Mouse (Mus musculus) cerebellum, postnatal 36 days (tissue): ENCODE results near the gene Itpkc.
A peak's percentile ranks its signal among the peaks of the same experiment; 100 is the strongest.
"Not testable (repeated sequence)": the region's sequence is repeated elsewhere in the genome, so short reads cannot be mapped to it uniquely, and the experiment has no call there.

ENCODE experiments used
- DNase-seq, 2 experiments: peaks; one replicate each; pipeline ENCODE4 v3.0.0; 2021 to 2022; ENCODE audit warnings: mixed read lengths in 2 of 2

Itpkc gene

DNA sequence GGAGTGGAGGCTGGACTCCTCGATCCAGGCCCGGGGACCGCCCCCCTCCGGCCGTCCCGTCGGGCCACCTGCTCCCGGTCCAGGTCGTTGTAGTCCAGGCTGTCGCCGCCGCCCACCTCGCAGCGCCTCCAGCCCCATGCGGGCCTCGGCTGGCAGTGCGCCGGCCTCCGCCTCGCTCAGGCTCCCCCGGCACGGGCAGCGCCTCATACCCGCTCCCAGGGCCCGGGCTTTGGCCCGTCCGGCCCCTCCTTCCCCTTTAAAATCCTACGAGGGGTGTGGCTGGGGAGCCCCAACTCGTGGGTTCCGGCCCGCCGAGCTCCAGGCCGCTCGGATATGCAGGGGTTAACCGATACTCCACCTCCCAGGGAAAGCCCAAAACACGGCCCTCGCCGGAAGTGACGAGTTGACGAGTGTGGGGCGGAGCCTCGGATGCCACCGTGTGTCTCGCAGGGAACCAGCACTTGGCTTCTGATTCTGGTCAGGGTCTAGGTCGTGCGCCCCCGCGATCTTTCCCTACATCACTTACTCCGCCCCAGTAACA lies at the start of gene Itpkc:
TSS of gene Itpkc (minus strand) at position 381 of the 541 bp plus-strand sequence.
- peak; percentile 85 to 86 for DNase-seq

DNA sequence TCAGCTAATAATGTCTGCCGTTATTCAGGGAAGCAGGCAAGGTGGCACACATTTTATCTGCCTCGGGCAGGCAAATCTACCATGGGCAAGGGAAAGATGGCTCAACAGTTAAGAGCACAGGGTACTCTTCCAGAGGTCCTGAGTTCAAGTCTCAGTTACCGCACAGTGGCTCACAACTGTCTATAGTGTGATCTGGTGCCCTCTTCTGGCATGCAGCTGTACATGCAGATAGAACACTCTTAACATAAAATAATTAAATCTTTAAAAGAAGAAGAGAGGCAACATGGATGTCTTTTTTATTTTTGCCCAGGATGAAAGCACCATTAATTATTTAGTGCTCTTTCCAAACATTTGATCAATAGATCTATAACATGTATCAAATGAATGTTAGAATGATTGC lies 48.7 kb upstream of the Itpkc start:
- DNase-seq: no peak

DNA sequence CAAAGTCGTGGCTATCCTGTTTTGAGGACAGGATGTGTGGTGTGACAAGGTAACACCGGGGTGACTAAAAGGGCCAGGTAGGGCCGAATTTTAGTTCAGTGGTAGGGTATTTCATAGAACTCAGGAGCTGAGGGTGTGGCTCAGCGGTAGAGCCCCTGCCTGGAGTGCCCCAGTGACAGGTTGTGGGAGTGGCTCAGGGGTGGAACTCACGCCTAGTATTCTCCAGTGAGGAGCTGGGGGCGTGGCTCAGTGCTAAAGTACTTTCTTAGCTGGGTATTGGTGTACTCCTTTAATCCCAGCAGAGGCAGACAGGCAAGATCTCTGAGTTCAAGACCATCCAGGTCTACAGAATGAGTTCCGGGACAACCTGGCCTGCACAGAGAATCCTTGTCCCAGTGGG lies 47.6 kb upstream of the Itpkc start:
- no peak for DNase-seq

DNA sequence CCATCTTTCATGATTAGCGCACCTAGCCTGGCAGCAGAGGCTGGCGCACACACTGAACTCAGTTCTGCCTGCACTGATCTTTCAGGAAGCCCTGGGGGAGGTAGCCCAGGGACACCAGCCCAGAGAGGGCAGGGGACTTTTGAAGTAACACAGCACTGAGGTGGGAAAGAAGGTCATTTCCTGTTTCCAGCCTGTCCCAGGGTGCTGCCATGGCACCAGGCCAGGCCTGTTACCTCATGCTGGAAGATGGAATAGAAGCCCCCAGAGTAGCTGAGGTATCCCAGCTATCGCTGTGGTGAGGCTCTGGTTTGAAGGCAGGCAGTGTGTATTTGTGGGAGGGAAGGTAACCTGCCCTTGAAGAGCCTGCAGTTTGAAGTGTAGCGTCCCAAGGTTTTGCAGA lies 46.5 kb upstream of the Itpkc start:
- DNase-seq: no peak

DNA sequence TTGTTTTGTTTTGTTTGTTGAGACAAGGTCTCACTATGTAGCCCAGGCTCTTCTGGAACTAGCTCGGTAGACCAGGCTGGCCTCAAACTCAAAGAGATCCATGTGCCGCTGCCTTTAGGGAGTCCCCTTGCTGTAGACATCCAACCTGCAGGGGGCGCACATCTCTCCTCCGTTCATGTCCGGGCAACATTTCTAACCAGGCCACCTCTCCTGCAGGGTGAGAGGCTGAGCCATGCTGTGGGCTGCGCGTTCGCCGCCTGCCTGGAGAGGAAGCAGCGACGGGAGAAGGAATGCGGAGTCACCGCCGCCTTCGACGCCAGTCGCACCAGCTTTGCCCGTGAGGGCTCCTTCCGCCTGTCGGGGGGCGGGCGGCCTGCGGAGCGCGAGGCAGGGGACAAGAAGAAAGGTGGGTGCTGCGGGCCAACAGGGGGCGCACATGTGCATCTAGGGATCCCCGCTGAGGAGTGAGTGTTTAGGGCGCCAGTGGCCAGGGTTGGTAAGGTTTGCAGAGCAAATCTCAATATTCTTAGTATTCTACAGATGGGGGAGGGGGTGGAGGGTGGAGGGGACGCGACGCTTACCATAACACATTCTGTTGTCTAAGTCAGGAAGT lies 45.4 kb upstream of the Itpkc start:
- peak in 1 of 2 experiments; percentile 45 for DNase-seq

DNA sequence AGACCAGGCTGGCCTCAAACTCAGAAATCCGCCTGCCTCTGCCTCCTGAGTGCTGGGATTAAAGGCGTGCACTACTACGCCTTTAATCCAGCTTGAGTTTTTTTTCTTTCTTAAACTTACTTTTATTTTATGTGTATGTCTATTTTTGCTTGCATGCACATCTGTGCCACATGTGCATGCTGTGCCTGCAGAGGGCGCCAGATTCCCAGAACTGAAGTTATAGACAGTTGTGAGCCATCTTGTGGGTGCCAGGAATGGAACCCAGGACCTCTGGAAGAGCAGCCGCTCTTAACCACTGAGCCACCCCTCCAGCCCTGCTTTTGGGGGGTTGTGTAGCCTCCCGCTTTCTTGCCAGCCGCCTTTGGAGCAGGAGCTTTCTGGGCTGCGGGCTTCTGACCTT lies 43.0 kb upstream of the Itpkc start:
- no peak for DNase-seq

DNA sequence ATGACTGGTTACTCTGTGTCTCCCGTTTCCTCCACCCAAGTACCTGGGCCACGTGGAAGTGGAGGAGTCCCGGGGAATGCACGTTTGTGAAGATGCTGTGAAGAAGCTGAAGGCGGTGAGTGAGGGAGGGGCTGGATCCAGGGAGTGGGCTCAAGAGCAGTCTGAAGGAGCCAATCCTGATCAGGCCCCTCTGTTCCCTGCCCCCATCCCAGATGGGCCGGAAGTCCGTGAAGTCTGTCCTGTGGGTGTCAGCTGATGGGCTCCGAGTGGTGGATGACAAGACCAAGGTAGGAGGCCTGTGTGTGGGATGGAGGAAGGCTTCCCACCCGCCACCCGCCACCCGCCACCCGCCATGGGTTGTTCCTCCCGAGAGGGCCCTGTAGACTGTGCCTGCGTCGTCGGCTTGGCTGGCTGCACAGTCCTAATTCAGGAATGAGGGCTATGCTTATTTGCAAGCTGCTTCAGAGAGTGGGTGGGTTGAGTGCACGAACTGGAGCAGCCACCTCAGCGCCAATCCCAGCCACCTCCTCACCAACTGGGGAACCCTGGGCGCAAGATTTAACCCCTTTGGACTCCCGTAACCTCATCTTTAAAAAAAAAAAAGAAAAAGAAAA lies 38.2 kb upstream of the Itpkc start:
- DNase-seq: no peak

DNA sequence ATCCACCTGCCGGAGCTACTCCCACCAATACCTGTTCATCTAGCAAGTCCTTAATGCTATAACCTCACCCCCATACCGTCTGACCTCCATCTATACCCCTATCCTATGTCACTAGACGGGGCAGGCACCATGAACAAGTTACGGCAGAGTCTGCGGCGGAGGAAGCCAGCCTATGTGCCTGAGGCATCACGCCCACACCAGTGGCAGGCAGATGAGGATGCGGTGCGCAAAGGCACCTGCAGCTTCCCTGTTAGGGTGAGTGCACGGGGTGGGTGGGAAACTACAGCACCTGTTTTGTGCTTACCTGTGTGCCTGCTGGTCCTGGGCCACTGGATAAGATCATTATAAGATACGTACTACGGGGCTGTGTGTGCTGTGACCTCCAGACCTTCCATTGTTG lies 36.3 kb upstream of the Itpkc start:
- DNase-seq: no peak

DNA sequence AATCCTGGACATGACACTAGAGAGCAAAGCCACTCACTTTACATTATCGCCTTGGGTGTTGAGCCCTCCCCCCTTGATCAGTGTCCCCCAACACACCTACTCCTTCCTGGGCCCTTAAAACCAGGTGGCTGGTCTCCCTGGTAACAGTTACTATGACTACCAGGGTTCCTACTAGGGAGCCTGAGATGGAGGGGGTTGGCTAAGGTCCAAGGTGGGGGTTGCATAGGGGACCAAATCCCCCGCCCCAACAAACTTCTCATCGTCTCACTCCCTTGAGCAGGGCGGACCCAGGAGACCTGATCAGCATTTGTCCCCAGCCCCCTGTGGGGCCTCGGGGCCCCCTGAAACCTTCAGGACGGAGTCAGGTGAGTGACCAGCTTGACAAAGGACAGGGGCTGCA lies 33.4 kb upstream of the Itpkc start:
- no peak for DNase-seq

DNA sequence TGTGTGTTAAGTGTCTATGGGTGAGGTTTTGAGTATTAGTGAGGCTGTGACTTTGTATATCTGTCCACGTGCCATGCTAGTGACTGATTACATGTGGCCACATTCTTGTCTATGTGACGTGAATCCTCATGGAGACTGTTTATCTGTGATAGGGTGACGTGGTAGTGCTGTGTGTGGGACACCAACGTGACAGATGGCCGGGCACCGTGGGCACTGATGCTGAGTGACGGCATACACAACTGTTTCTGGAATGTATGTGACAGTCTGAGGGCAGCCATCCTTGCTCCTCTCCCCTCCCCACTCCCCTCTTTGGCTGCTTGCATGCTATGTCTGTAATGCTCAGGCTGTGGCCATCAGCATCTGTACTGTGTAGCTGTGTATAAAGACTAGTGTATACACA lies 32.4 kb upstream of the Itpkc start:
- DNase-seq: peak; percentile 31 to 35

DNA sequence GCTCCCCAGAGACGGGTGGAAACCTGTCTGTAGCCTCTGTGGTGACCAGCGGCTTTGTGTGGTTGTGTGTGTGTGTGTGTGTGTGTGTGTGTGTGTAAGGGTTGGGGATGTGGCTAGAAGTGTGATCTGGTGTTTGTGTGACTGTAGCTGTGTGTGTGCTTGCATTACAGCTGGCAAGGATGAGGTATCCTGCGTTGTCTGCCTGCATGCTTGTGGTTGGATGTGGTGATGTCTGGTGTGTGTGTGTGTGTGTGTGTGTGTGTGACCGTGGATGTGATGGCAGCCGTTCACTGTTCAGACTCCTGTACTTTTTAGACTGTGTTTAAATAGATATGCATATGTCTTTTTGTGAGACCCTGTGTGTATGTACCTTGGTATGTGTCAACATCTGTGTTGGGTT lies 31.3 kb upstream of the Itpkc start:
- DNase-seq: peak in 1 of 2 experiments; percentile 26

DNA sequence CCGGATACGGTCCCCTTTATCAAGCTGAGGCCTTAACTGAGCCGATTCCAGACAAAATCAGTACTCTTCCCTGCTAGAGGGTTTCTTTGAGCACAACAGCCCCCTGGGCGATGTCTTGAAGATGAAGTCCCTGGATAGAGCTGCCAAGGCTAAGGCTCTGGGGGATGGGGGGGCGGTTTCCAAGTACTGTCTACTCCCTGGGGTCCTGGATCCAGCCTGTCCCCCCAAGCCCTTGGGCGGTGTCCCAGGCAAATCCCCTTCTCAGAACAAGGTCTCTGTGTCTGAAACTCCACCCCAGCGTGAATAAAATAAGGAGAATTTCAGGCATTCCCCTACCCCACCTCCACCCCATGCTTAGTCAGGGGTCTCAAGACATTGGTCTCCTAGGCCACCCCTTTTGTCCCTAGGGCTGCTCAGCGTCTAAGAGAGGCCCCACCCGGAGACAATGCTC lies 30.8 kb upstream of the Itpkc start:
- DNase-seq: peak; percentile 28 to 31

DNA sequence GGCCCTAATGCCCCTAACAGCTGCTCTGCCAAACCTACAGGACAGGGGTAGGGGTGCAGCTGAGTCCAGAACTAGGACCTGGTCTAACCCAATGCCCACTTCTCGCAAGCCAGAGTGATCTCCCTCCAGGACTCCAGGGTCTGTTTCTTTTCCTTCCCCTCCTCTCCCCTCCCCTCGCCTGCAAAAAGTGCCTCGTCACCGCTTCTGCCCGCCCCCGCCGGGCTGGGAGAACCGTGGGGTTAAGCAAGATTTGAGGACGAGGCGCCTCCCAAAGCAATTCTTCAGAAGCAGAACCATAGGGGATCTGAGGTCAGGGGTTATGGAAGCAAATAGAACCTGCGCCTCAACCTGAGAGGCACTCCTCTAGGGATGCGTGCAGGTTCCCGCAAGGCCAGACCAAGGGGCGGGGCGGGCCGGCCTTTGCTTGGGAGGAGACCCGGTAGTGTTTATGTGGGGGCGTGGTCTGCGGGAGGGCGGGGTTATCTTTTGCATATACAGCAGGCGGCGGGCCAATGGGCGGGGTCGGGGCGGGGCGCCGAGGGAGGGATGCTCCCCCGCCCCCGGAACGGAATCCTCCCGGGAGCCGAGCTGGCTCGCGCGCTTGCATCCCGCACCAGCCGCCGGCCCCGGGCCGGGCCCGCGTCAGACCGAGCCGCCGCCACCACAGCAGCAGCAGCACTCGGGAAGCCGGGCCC lies 29.9 kb upstream of the Itpkc start, which contains the start of gene Numbl:
TSS of gene Numbl (plus strand) at position 229 of the 695 bp plus-strand sequence.
- peak; percentile 95 to 97 for DNase-seq

DNA sequence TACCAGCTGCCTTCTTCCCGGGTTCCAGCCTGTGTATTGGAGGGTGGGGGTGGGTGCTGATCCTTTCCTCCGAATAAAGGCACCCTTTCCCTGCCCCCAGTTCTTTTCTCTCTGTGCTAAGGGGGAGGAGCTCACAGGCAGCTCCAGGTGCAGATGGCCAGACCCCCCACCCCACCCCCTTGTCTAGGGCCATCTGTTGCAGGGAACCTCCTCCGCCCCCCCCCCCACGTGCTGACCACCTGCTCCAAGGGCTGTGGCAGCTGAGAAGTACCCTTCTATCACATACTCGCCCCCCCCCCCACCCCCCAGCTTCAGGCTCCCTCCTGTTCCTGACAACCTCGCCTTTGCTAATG lies 29.4 kb upstream of the Itpkc start:
- DNase-seq: peak in 1 of 2 experiments; percentile 58

DNA sequence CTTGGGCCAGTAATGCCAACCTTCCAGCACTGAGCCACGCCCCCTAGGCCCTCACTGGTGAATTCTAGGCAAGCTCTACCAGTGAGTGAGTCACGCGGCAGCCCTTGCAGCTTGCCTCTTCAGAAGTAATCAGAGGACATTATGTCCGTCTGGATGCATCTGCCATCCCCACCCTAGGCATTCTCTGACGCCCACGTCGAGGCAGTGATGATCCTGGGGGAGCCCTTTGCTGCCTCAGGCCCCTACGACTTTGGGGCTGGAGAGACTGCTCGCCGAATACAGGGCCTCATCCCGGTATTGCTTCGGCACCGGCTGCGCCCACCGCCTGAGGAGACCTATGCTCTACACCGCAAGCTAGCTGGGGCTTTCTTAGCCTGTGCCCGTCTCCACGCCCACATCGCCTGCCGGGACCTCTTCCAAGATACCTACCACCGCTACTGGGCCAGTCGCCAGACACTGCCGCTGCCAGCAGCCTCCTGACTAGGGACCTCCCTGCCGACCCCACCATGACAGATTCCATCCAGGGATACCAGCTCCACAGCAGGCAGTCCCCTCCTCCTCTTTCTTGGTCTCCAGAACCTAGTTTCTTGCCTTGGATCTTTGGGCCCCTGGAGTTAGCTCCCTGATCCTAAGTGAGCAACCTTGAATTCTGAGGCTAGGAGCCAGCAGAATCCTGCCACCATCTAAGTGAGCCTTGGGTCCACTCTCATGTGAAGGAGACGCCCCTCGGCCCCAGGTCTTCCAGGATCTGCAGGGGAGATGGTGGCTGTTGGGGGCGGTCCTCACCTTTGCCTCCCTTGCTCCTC lies 28.8 kb upstream of the Itpkc start:
- DNase-seq: peak; percentile 76

DNA sequence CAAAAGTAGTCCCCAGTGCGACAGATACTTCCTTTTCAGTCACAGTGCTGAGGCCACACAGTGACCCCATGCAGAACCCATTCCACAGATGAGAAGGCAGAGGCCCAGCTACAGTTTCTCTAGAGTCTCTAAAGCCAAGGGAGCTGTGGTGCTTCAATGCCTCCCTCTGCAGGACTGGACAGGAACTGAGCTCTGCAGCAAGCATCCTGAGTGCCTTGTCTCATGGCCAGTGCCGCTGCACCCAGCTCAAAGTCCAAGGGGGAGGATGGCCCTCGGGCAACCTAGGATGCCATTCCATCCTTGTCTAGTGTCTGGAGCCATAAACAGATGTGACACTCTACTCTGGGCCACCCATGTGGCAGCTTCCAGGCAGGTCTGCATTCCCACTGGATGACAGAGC lies 27.3 kb upstream of the Itpkc start:
- DNase-seq: peak in 1 of 2 experiments; percentile 47

DNA sequence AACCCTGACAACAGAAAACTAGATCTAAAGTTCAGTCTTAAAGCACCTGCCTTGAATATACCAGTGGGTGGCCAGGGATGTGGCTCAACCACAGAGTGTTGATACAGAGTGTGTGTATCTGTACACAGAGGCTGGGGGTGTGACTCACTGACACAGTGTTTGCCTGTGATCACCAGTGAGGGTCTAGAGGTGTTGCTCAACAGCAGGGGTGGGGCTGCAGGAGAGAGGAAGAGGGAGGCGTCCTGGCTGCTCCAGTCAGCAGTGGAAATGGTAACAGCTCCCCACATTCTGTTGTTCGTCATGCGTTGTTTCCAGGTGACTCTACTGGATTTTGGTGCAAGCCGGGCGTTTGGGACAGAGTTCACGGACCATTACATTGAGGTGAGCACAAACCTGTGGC lies 23.5 kb upstream of the Itpkc start:
- no peak for DNase-seq

DNA sequence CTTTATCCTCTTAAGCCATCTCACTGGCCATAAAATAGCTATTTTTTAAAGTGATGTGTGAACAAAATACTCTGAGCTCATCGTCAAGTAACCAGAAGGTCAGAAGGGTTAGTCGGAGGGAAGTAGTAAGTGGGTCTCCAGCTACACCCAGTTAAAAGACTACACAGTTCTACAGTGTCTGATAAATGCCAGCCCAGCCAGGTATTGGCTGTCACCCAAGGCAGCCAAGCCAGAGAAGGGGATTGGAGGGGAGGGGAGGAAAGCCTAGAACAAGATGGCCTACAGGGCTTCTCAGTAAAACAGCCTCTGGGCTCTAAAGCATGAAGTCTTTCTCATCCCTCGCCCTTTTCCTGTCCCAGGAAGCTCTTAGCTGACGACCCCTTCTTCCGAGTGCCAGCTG lies 21.5 kb upstream of the Itpkc start:
- no peak for DNase-seq

DNA sequence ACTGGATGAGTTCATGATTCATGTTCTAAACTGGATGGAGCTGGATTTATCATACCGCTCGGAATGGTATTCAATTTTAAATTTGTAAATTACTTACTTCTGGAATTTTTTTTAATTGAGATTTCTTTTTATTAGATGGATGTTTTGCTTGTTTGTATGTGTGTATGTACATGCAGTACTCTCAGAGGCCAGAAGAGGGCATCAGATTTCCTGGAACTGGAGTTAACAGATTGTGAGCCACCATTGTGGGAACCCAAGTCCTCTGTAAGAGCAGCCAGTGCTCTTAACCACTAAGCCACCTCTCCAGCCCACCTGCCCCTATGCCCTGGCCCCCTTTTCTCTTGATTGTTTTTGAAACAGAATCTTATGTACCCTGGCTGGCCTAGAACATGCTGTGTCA lies 20.7 kb upstream of the Itpkc start:
- DNase-seq: peak in 1 of 2 experiments; percentile 49

DNA sequence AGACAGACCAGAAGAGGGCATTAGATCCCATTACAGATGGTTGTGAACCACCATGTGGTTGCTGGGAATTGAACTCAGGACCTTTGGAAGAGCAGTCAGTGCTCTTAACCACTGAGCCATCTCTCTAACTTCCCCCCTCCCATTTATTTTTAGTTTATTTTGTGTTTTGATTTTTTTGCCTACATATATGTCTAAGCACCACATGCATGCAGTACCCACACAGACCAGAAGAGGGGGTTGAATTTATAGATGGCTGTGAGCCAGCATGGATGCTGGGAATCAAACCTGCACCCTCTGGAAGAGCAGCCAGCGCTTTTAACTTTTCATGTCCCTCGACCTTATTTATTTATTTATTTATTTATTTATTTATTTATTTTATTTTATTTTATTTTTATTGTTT lies 15.6 kb upstream of the Itpkc start:
- not testable (repeated sequence) for DNase-seq

DNA sequence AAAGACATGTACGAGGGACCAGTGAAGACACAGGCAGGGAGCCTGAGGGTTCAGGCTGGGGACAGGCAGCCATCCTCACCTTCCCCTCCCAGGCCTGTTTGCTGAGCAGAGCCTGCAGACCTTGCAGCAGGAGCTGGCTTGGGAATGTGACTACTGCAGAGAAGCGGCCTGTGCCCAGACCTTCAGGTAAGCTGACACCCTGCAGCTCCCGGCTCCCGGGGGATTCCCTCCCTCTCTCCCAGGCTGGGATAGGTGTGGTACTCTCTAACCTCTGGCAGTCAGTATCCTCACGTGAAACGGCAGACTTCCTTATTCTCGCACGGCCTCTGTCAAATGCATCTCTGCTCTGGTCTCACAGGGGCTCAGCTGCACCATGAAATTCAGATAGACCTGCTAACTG lies 14.8 kb upstream of the Itpkc start:
- no peak for DNase-seq

DNA sequence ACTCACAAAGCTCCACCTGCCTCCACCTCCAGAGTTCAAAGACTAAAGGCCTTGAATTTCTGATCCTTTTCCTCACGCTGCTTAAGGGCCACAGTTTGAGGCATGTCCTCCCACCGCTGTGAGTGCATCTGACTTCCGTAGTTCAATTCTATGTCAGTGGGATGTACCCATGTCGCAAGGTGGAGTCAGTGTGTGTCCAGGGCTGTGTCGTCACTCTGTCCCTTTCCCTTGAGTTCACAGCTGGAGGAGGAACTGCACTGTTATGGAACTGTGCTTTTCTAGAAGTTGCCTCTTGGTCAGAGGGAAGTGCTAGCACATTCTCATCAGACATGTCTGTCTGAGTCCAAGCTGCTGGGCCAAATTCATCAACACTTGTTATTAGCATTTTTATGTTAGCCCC lies 10.1 kb upstream of the Itpkc start:
- no peak for DNase-seq

DNA sequence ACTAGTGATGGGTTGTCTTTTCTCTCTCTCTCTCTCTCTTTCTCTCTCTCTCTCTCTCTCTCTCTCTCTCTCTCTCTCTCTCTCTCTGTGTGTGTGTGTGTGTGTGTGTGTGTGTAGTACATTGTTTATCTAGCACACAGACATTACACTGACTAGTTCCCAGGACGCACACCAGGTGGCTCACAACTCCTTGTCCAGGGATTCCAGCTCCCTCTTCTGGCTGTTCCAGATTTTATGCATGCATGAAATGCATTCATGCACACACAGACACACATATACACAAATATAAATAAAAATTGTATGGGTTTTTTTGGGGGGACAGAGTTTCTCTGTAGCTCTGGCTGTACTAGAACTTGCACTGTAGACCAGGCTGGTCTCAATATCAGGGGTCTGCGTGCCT lies 9.1 kb upstream of the Itpkc start:
- no peak for DNase-seq
